Mouse (Mus musculus): Measurements from ENCODE around the gene Zfp966.
"Not testable (repeated sequence)": the region's sequence is repeated elsewhere in the genome, so short reads cannot be mapped to it uniquely, and the experiment has no call there.

Zfp966 gene

DNA sequence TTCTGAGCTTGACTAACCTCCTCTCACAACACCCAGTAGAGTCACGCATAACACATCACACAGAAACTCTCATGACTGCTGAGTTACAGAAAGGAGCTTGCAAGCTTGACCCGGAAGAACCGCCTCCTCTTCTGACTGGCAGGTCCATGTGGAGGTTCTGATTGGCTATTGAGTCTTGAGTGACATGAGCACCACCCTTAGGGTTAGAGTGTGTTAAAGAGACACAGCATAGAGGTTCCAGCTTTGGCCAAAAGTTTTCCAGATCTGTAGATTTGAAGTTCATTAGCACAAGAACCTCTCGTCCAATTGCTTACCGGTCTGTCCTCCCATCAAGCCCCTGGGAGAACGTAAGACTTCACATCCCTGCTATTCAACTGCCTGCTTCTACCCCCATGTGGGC is at the start of gene Zfp966:
Gene Zfp966 (minus strand): TSS at position 101 of the 400 bp plus-strand sequence.
- ATAC-seq (ENCODE audit: insufficient number of reproducible peaks, low FRiP score, low TSS enrichment): not testable (repeated sequence)

DNA sequence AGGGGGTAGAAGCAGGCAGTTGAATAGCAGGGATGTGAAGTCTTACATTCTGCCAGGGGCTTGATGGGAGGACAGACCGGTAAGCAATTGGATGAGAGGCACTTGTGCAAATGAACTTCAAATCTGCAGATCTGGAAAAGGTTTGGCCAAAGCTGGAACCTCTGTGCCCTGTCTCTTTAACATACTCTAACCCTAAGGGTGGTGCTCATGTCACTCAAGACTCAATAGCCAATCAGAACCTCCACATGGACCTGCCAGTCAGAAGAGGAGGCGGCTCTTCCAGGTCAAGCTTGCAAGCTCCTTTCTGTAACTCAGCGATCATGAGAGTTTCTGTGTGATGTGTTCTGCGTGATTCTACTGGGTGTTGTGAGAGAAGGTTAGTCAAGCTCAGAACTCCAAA is 34.1 kb upstream of the Zfp966 start, which contains the start of gene Gm2026:
Gene Gm2026 (plus strand): TSS at position 301 of the 400 bp plus-strand sequence.
- ATAC-seq (ENCODE audit: insufficient number of reproducible peaks, low FRiP score, low TSS enrichment): not testable (repeated sequence)

DNA sequence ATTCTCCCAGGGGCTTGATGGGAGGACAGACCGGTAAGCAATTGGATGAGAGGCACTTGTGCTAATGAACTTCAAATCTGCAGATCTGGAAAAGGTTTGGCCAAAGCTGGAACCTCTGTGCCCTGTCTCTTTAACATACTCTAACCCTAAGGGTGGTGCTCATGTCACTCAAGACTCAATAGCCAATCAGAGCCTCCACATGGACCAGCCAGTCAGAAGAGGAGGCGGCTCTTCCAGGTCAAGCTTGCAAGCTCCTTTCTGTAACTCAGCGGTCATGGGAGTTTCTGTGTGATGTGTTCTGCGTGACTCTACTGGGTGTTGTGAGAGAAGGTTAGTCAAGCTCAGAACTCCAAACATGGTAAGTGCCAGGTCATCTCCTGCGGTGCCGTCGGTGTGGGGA is 61.9 kb downstream of the Zfp966 start, which contains the start of gene Gm6710:
Gene Gm6710 (plus strand): TSS at position 196 of the 400 bp plus-strand sequence.
- ATAC-seq (ENCODE audit: insufficient number of reproducible peaks, low FRiP score, low TSS enrichment): not testable (repeated sequence)

Measured in cerebellum, adult (tissue).